Mouse (Mus musculus) ovary, adult 18-20 months (tissue): Measurements from ENCODE around the gene Tfdp1.

Experiments
- DNase-seq: peaks from one replicate; pipeline ENCODE4 v3.0.0; 2022; ENCODE audit warnings: low spot score, mixed read lengths

Tfdp1 gene

DNA sequence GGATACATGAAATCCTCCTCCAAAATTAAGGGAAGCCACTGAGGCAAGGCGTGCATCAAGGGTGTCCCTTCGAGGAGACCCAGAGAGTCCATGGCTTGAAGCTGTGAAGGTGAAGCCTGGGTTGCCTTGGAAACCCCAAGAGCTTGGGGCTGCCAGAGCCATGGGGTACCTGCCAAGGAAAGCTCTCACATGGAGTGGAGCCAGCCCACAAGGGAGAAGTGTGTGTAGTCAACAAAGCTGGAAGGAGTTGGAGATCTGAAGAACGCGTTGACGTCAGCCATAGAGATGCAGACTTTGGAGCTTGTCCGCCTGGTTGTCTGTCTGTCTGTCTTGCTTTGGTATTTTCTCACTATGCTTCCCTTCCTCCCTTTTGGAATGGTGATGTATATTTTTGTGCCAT lies 82.4 kb downstream of the Tfdp1 start:
- DNase-seq, result no peak

DNA sequence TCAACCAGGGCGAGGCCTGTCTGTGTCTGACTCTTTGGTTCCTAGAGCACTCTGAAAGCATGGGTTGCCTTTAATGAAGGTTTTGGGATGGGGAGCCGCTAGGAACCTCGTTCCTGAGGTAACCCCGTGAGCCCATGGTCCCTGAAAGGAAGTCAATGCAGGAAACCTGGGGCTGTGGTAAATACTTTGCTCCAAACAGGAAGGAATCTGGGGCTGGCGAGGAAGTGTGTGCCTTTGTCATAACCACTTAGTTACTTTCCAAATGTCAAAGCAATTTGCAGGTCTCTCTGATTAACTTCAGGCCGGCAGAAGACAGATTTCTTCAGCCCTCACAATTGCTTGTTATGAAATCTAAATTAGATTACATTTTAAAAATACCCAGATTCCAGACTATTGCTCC lies 88.8 kb downstream of the Tfdp1 start:
- no peak for DNase-seq
